Mouse (Mus musculus) kidney, embryonic 15.5 days (tissue): ENCODE data around the gene Fam227b. TPM values are rescaled to one million over a fixed set of nuclear protein-coding genes. Genes with fewer than 3 reads are reported as not detected.

Source experiments
- ATAC-seq: fragments of 200-750 bp; cut with Nextera tagmentation; replicated peaks from 2 replicates; pipeline ENCODE4 v1.8.0; 2017; ENCODE audit warnings: moderate TSS enrichment; ENCODE audit not compliant: low FRiP score
- H3K27ac ChIP-seq: fragments of 300-500 bp; sonication (generic); 2 replicates; pipeline ENCODE4 v1.5.1; 2015; ENCODE audit warnings: mild to moderate bottlenecking, inconsistent platforms
- H3K27me3 ChIP-seq: fragments of 300-500 bp; sonication (generic); 2 replicates; pipeline ENCODE4 v1.6.1; 2015; ENCODE audit warnings: inconsistent platforms
- H3K36me3 ChIP-seq: fragments of 300-500 bp; sonication (generic); 2 replicates; pipeline ENCODE4 v1.6.1; 2015; ENCODE audit warnings: inconsistent platforms
- H3K4me1 ChIP-seq: fragments of 300-500 bp; sonication (generic); 2 replicates; pipeline ENCODE4 v1.6.1; 2015; ENCODE audit warnings: inconsistent platforms
- H3K4me2 ChIP-seq: fragments of 300-500 bp; sonication (generic); 2 replicates; pipeline ENCODE4 v1.6.1; 2015; ENCODE audit warnings: moderate library complexity, mild to moderate bottlenecking, inconsistent platforms
- H3K4me3 ChIP-seq: fragments of 300-500 bp; sonication (generic); replicated peaks from 2 replicates; pipeline ENCODE4 v1.5.1; 2015; ENCODE audit warnings: mild to moderate bottlenecking, inconsistent platforms
- H3K9ac ChIP-seq: fragments of 300-500 bp; sonication (generic); 2 replicates; pipeline ENCODE4 v1.6.1; 2015; ENCODE audit warnings: mild to moderate bottlenecking, inconsistent platforms
- H3K9me3 ChIP-seq: fragments of 300-500 bp; sonication (generic); replicated peaks from 2 replicates; pipeline ENCODE4 v1.6.1; 2016; ENCODE audit warnings: inconsistent platforms
- WGBS: fragments of 180-500 bp; shearing (Covaris S2); methylation state at CpG from one replicate; pipeline ENCODE4 v1.1.7; 2015; ENCODE audit warnings: mixed read lengths; 5-methylcytosine and 5-hydroxymethylcytosine counted together
- polyA plus RNA-seq: library from polyadenylated mRNA; unstranded; fragments of >200 nt; fragmentation: Nextera tagmentation; extraction: Ambion mirVana; gene quantifications from 2 replicates; pipeline ENCODE4 v1.2.1, GENCODE M21; 2015

Fam227b gene
- polyA plus RNA-seq, 1 experiment from 2014 or later = not detected

- H3K9ac ChIP-seq = no peak overlapping the region
- H3K36me3 ChIP-seq = peaks cover 39% of the 10 kb centered on the region
- H3K9me3 ChIP-seq = no peaks in the 10 kb centered on the region
- ATAC-seq = no peak
- no peak overlapping the region for H3K27ac ChIP-seq
- no peaks in the 10 kb centered on the region for H3K4me1 ChIP-seq
- 93% methylated on average over 2 of the region's 2 CpGs for WGBS
- H3K27me3 ChIP-seq = no peaks in the 10 kb centered on the region
- H3K4me3 ChIP-seq = no peak overlapping the region
- no peak overlapping the region for H3K4me2 ChIP-seq
Measured at GRCm38 (mm10) chr2:125948195-125948594, 203.6 kb downstream of the Fam227b start.

DNA sequence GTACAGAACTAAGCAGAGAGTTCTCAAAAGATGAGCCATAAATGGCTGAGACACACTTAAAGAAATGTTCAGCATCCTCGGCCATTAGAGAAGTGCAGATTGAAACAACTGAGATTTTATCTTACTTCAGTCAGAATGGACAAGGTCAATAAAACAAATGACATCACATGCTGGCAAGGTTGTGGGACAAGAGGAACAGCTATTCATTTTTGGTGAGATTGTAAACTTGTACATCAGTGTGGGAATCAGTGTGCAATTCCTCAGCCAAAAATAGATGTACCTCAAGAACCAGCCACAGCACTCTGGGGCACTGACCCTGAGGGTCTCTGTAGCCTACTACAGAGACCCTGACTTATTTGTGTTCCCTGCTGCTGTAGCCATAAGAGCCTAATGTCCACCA lies 208.5 kb downstream of the Fam227b start:
- H3K4me2 ChIP-seq = no peak overlapping the region
- no peak overlapping the region for H3K9ac ChIP-seq
- no peaks in the 10 kb centered on the region for H3K4me1 ChIP-seq
- H3K27me3 ChIP-seq = no peaks in the 10 kb centered on the region
- no peaks in the 10 kb centered on the region for H3K9me3 ChIP-seq
- no peak overlapping the region for H3K4me3 ChIP-seq
- H3K36me3 ChIP-seq = peaks cover 27% of the 10 kb centered on the region
- ATAC-seq = no peak
- H3K27ac ChIP-seq = no peak overlapping the region
- 64% methylated on average over 1 of the region's 1 CpGs for WGBS

DNA sequence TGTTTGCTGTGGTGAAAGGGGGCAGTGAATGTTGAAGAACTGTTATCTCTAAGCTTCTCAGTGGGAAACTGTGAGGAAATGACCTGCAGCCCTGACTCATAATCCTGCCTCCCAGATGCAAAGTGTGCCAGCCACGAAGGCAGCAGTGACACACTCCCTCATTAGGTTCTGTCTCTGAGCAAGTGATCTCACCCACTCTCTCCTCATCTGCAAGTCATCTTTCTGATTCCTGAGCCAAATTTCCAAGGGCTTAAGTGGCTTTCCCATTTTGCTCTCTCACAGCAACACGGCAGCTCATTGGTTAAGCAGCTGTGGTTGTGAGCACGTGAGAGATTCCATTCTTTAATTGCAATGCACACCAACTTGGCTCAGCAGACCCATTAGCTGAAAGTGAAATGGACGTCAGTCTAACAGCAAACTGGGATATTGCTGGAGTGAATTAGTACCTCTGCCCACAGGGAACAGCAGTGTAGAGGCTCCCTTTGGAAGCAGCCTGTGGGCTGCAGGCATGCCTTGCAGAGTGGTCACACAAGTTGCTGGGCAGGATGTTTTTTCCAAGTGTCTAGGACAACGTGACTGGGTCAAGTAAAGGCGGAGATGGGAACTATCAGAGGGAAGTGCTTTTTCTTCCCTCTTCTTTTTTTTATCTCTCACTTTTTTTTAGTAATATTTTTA lies 210.6 kb downstream of the Fam227b start:
- H3K27me3 ChIP-seq = no peaks in the 10 kb centered on the region
- no peak for ATAC-seq
- peaks cover 12% of the 10 kb centered on the region for H3K36me3 ChIP-seq
- no peak overlapping the region for H3K4me2 ChIP-seq
- no peak overlapping the region for H3K4me3 ChIP-seq
- no peak overlapping the region for H3K9ac ChIP-seq
- 70% methylated on average over 6 of the region's 6 CpGs for WGBS
- no peaks in the 10 kb centered on the region for H3K9me3 ChIP-seq
- H3K4me1 ChIP-seq = no peaks in the 10 kb centered on the region
- H3K27ac ChIP-seq = no peak overlapping the region

DNA sequence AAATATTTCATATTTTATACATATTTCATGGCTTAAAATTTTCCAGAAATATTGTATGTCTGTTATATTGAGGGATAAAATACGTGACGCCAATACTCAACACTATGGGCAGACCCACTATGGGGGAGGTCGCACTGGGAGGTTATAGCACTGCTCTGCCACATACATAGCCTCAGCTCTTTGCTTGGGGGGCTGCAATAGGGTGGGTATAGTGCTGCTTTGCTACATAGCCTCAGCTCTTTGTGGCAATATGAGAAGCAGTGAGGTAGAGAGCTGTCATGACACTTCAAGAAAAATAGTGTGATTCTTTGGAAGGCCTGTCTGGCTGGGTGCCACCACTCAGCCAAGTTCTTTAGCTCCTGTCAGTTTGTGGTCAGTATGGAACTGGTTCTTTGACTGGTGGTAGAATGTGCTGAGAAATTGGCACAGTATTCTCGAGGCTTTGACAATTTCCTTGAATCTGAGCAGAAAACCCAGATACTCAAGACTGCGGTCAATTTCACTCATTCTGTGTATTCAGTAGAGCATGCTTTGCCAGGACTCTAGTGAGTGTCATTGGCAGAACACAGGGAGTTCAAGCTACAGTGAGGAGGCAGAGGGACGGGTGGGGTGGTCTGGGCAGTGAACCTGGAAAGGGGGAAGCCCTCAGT lies 212.7 kb downstream of the Fam227b start:
- 88% methylated on average over 6 of the region's 6 CpGs for WGBS
- Histone ChIP-seq H3K4me1 (no peaks in the 10 kb centered on the region), H3K36me3 (peaks cover 12% of the 10 kb centered on the region), H3K27me3 (no peaks in the 10 kb centered on the region), H3K4me2 (no peak overlapping the region), H3K4me3 (no peak overlapping the region), H3K9ac (no peak overlapping the region), H3K27ac (no peak overlapping the region), H3K9me3 (no peaks in the 10 kb centered on the region)
- no peak for ATAC-seq

DNA sequence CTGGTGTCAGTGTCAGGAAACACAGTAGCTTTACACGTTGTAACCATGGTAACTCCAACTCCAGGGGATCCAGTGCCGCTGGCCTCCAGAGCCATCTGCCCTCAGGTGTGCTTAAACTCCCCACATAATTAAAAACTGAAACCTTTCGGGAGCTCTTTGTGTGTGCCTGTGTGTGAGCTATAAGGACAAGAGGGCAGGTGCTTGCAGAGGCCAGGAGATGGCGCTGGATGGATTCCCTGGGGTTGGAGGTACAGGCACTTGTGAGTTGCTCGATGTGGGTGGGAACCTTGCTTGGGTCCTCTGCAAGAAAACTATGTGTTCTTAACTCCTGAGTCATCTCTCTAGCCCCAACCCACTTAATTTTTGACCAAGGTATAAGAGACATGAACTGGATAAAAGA lies 215.4 kb downstream of the Fam227b start:
- WGBS = 56% methylated on average over 5 of the region's 5 CpGs
- Histone ChIP-seq H3K27ac (no peak overlapping the region), H3K4me2 (no peak overlapping the region), H3K4me1 (0 out of 2 replicates have a peak, but pooled peaks cover 3% of the 10 kb centered on the region), H3K9ac (no peak overlapping the region), H3K27me3 (no peaks in the 10 kb centered on the region), H3K36me3 (peaks cover 12% of the 10 kb centered on the region), H3K9me3 (no peaks in the 10 kb centered on the region), H3K4me3 (no peak overlapping the region)
- ATAC-seq = no peak

DNA sequence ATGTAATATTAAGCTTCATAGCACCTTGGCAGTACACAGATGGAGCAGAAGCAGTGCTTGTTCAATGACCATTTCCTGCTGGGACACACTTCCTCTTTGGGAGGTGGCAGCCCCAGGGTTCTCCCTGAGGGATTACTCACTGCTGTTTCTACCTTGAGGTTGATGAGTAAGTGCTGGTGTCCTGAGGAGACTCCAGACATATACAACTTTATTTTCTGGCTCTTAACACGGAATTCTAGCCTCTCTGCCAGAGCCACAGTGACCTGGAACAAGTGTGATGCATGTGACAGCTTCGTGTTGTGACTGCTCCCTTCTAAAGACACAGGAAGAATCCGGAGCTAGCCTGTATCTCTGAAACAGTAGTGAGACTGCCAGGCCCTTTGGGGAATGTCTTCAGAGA lies 217.8 kb downstream of the Fam227b start:
- Histone ChIP-seq H3K9me3 (no peaks in the 10 kb centered on the region), H3K4me3 (no peak overlapping the region), H3K36me3 (peaks cover 24% of the 10 kb centered on the region), H3K9ac (no peak overlapping the region), H3K4me1 (0 out of 2 replicates have a peak, but pooled peaks cover 3% of the 10 kb centered on the region), H3K4me2 (no peak overlapping the region), H3K27me3 (no peaks in the 10 kb centered on the region), H3K27ac (no peak overlapping the region)
- 79% methylated on average over 3 of the region's 3 CpGs for WGBS
- no peak for ATAC-seq

Other genes starting within 250 kb of the Fam227b start
- gene Fgf7, start 117.3 kb downstream of the Fam227b start, polyA plus RNA-seq = 1.9 TPM in 2 replicates
- gene Dtwd1, start 137 bp upstream of the Fam227b start, polyA plus RNA-seq = 25.5 and 25.6 TPM in 2 replicates
- gene Gm17555, start 63.1 kb upstream of the Fam227b start, polyA plus RNA-seq = not detected in 2 replicates